Mouse (Mus musculus): ENCODE data around the gene Rasl11a.
"Not testable (repeated sequence)": the region's sequence is repeated elsewhere in the genome, so short reads cannot be mapped to it uniquely, and the experiment has no call there.

The Rasl11a gene

GRCm38 (mm10) chr5:146844301-146844941 lies 450 bp upstream of the Rasl11a start:
- no peak for DNase-seq (ENCODE audit: low spot score)

- DNase-seq (ENCODE audit: low spot score): no peak
These were observed 1.6 kb downstream of the Rasl11a start for GRCm38 (mm10) chr5:146846489-146846888.

GRCm38 (mm10) chr5:146848936-146849582 lies 4.2 kb downstream of the Rasl11a start:
- DNase-seq (ENCODE audit: low spot score): no peak

- no peak for DNase-seq (ENCODE audit: low spot score)
These were observed 11.2 kb downstream of the Rasl11a start for GRCm38 (mm10) chr5:146856106-146856505.

- DNase-seq (ENCODE audit: low spot score): no peak
These were observed 12.7 kb downstream of the Rasl11a start for GRCm38 (mm10) chr5:146857620-146858019.

- DNase-seq (ENCODE audit: low spot score): no peak
These were observed 13.9 kb downstream of the Rasl11a start for GRCm38 (mm10) chr5:146858772-146859171.

GRCm38 (mm10) chr5:146859246-146859645 lies 14.4 kb downstream of the Rasl11a start:
- no peak for DNase-seq (ENCODE audit: low spot score)

GRCm38 (mm10) chr5:146860222-146860998 lies 15.5 kb downstream of the Rasl11a start:
- no peak for DNase-seq (ENCODE audit: low spot score)

GRCm38 (mm10) chr5:146861588-146861987 lies 16.7 kb downstream of the Rasl11a start:
- no peak for DNase-seq (ENCODE audit: low spot score)

- no peak for DNase-seq (ENCODE audit: low spot score)
These were observed 20.6 kb downstream of the Rasl11a start for GRCm38 (mm10) chr5:146865511-146865910.

- no peak for DNase-seq (ENCODE audit: low spot score)
These were observed 21.4 kb downstream of the Rasl11a start for GRCm38 (mm10) chr5:146866277-146866676.

- no peak for DNase-seq (ENCODE audit: low spot score)
These were observed 22.5 kb downstream of the Rasl11a start for GRCm38 (mm10) chr5:146867246-146867945.

GRCm38 (mm10) chr5:146867946-146868314 lies 23.1 kb downstream of the Rasl11a start:
- no peak for DNase-seq (ENCODE audit: low spot score)

GRCm38 (mm10) chr5:146872981-146873631 lies 28.2 kb downstream of the Rasl11a start:
- no peak for DNase-seq (ENCODE audit: low spot score)

- no peak for DNase-seq (ENCODE audit: low spot score)
These were observed 31.2 kb downstream of the Rasl11a start for GRCm38 (mm10) chr5:146876024-146876423.

- not testable (repeated sequence) for DNase-seq (ENCODE audit: low spot score)
These were observed 33.0 kb downstream of the Rasl11a start for GRCm38 (mm10) chr5:146877882-146878281.

GRCm38 (mm10) chr5:146882261-146882660 lies 37.4 kb downstream of the Rasl11a start:
- no peak for DNase-seq (ENCODE audit: low spot score)

GRCm38 (mm10) chr5:146883053-146883452 lies 38.2 kb downstream of the Rasl11a start:
- DNase-seq (ENCODE audit: low spot score): no peak

GRCm38 (mm10) chr5:146883486-146884272 lies 38.8 kb downstream of the Rasl11a start:
- no peak for DNase-seq (ENCODE audit: low spot score)

- no peak for DNase-seq (ENCODE audit: low spot score)
These were observed 46.3 kb downstream of the Rasl11a start for GRCm38 (mm10) chr5:146891127-146891526.

GRCm38 (mm10) chr5:146892904-146893303 lies 48.0 kb downstream of the Rasl11a start:
- DNase-seq (ENCODE audit: low spot score): no peak
